Mouse (Mus musculus) lung, embryonic 14.5 days (tissue): ENCODE data around the gene Spag9. TPM values are rescaled to one million over a fixed set of nuclear protein-coding genes. Genes with fewer than 3 reads are reported as not detected.
"Not testable (repeated sequence)": the region's sequence is repeated elsewhere in the genome, so short reads cannot be mapped to it uniquely, and the experiment has no call there.

Experiments
- ATAC-seq: fragments of 200-750 bp; cut with Nextera tagmentation; 2 replicates; pipeline ENCODE4 v1.8.0; 2017; ENCODE audit warnings: mild to moderate bottlenecking, moderate TSS enrichment, moderate library complexity; ENCODE audit not compliant: insufficient read depth
- DNase-seq: peaks from one replicate; pipeline ENCODE4 v3.0.0-alpha.2; 2015
- H3K27ac ChIP-seq: fragments of 300-500 bp; sonication (generic); 2 replicates; pipeline ENCODE4 v1.5.1; 2014; ENCODE audit warnings: low read depth, mild to moderate bottlenecking, moderate library complexity
- H3K27me3 ChIP-seq: fragments of 300-500 bp; sonication (generic); 2 replicates; pipeline ENCODE4 v1.6.1; 2014; ENCODE audit warnings: low read length, control low read depth; ENCODE audit not compliant: insufficient read depth
- H3K36me3 ChIP-seq: fragments of 300-500 bp; sonication (generic); 2 replicates; pipeline ENCODE4 v1.6.1; 2014; ENCODE audit warnings: control low read depth; ENCODE audit not compliant: insufficient read depth
- H3K4me1 ChIP-seq: fragments of 300-500 bp; sonication (generic); 2 replicates; pipeline ENCODE4 v1.6.1; 2014; ENCODE audit warnings: antibody characterized with exemption, control low read depth; ENCODE audit not compliant: insufficient read depth
- H3K4me2 ChIP-seq: fragments of 300-500 bp; sonication (generic); 2 replicates; pipeline ENCODE4 v1.6.1; 2014; ENCODE audit warnings: mild to moderate bottlenecking
- H3K4me3 ChIP-seq: fragments of 300-500 bp; sonication (generic); 2 replicates; pipeline ENCODE4 v1.5.1; 2014; ENCODE audit warnings: low read depth, low read length
- H3K9ac ChIP-seq: fragments of 300-500 bp; sonication (generic); 2 replicates; pipeline ENCODE4 v1.6.1; 2014
- H3K9me3 ChIP-seq: fragments of 300-500 bp; sonication (generic); 2 replicates; pipeline ENCODE4 v1.6.1; 2016; ENCODE audit warnings: low read depth, low read length, control low read depth
- CTCF ChIP-seq: IDR thresholded peaks from 2 replicates; pipeline ENCODE4 v1.5.1; 2016; ENCODE audit warnings: antibody characterized with exemption, low read depth
- WGBS: fragments of 180-500 bp; shearing (Covaris S2); extraction: QIAGEN DNeasy Blood & Tissue Kit; methylation state at CpG from one replicate; pipeline ENCODE4 v1.1.7; 2014; 5-methylcytosine and 5-hydroxymethylcytosine counted together
- polyA plus RNA-seq: library from polyadenylated mRNA; unstranded; fragments of >200 nt; fragmentation: Nextera tagmentation; extraction: Ambion mirVana; gene quantifications from 2 replicates; pipeline ENCODE4 v1.2.1, GENCODE M21; 2014

Spag9 gene
- polyA plus RNA-seq, 1 experiment from 2014 or later = 55.8 TPM

DNA sequence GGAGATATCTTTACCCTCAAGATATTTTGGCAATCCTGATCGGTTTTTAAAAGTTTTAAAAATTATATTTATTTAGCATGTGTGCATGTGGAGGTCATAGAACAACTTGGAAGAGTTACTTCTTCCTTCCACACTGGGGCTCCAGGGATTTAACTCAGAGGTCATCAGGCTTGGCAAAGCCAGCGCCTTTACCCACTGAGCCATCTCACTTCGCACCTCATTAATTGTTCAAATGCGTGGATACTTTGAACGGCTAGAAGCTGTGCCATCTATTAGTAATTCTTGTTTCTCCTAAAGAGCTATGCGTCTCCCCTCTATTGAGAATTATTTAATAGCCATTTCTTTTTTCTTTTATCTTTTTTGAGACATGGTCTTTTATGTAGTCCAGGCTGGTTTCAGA lies 24.5 kb downstream of the Spag9 start:
- DNase-seq (peak; percentile 76), ATAC-seq (no peak)
- Histone ChIP-seq H3K36me3 (0 out of 2 replicates have a peak, but pooled peaks cover 9% of the 10 kb centered on the region), H3K4me2 (no peak overlapping the region), H3K27ac (no peak overlapping the region), H3K4me1 (no peaks in the 10 kb centered on the region), H3K9ac (no peak overlapping the region), H3K9me3 (no peaks in the 10 kb centered on the region), H3K4me3 (no peak overlapping the region), H3K27me3 (no peaks in the 10 kb centered on the region)
- no peak for TF ChIP-seq CTCF
- 39% methylated on average over 6 of the region's 6 CpGs for WGBS

DNA sequence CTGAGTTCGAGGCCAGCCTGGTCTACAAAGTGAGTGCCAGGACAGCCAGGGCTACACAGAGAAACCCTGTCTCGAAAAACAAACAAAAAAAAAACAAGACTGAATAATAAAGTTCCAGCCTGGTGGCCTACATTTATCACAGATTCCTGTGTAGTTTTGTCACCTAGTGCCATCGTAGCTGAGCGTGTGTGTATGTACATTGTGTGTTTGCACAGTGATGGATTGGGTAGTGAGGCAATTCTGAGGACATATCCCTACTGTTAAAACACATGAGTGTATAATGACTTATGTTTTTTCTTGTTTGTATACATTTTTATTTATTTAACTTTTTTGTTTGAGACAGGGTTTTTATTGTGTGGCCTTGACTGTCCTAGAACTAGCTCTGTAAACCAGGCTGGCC lies 30.4 kb downstream of the Spag9 start:
- Histone ChIP-seq H3K27ac (no peak overlapping the region), H3K9me3 (no peaks in the 10 kb centered on the region), H3K4me2 (no peak overlapping the region), H3K36me3 (no peaks in the 10 kb centered on the region), H3K4me1 (no peaks in the 10 kb centered on the region), H3K27me3 (no peaks in the 10 kb centered on the region), H3K4me3 (no peak overlapping the region), H3K9ac (no peak overlapping the region)
- WGBS = 71% methylated on average over 4 of the region's 4 CpGs
- ATAC-seq (no peak), DNase-seq (no peak)
- TF ChIP-seq CTCF = no peak

- Histone ChIP-seq H3K4me1 (no peaks in the 10 kb centered on the region), H3K4me3 (no peak overlapping the region), H3K36me3 (no peaks in the 10 kb centered on the region), H3K27ac (no peak overlapping the region), H3K27me3 (no peaks in the 10 kb centered on the region), H3K4me2 (no peak overlapping the region), H3K9ac (no peak overlapping the region), H3K9me3 (no peaks in the 10 kb centered on the region)
- DNase-seq = no peak
- WGBS = 85% methylated on average over 4 of the region's 4 CpGs
- TF ChIP-seq CTCF = no peak
- ATAC-seq = no peak
Measured at GRCm38 (mm10) chr11:94032084-94032483, 36.2 kb downstream of the Spag9 start.

DNA sequence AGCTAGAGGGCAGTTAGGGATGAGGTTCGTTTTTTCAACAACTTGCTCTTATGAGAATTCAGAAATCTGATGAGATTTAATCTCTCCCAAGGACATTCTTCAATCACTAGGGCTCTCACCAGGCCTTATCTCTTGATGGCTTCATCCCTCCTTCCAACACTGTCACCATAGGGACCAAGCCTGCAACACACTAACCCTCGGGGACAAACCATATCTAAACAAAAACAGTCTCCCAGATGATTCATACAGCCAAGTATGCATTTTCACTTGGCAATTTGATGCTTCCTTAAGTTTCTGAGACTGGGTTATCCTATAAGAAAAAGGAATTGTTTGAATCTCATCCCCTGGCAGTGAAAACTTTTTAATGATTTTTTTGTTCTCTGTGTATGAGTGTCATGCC lies 37.1 kb downstream of the Spag9 start:
- H3K9me3 ChIP-seq = no peaks in the 10 kb centered on the region
- H3K36me3 ChIP-seq = no peaks in the 10 kb centered on the region
- ATAC-seq (no peak), DNase-seq (no peak)
- H3K27ac ChIP-seq = no peak overlapping the region
- H3K4me1 ChIP-seq = no peaks in the 10 kb centered on the region
- H3K4me2 ChIP-seq = no peak overlapping the region
- no peak for TF ChIP-seq CTCF
- no peak overlapping the region for H3K9ac ChIP-seq
- 52% methylated on average over 2 of the region's 2 CpGs for WGBS
- no peak overlapping the region for H3K4me3 ChIP-seq
- H3K27me3 ChIP-seq = no peaks in the 10 kb centered on the region

- ATAC-seq (no peak), DNase-seq (peak; percentile 77)
- Histone ChIP-seq H3K9ac (no peak overlapping the region), H3K4me1 (no peaks in the 10 kb centered on the region), H3K4me3 (no peak overlapping the region), H3K36me3 (no peaks in the 10 kb centered on the region), H3K9me3 (no peaks in the 10 kb centered on the region), H3K4me2 (no peak overlapping the region), H3K27me3 (no peaks in the 10 kb centered on the region), H3K27ac (no peak overlapping the region)
- TF ChIP-seq CTCF = peak; percentile 42
- WGBS = 19% methylated on average over 2 of the region's 2 CpGs
Measured at GRCm38 (mm10) chr11:94035974-94036373, 40.1 kb downstream of the Spag9 start.

GRCm38 (mm10) chr11:94041475-94041874 lies 45.6 kb downstream of the Spag9 start:
- WGBS = 65% methylated on average over 1 of the region's 1 CpGs
- no peak overlapping the region for H3K4me3 ChIP-seq
- no peaks in the 10 kb centered on the region for H3K36me3 ChIP-seq
- no peaks in the 10 kb centered on the region for H3K4me1 ChIP-seq
- H3K4me2 ChIP-seq = no peak overlapping the region
- H3K27ac ChIP-seq = no peak overlapping the region
- peak; percentile 15 for DNase-seq
- H3K9ac ChIP-seq = no peak overlapping the region
- H3K27me3 ChIP-seq = no peaks in the 10 kb centered on the region
- no peak for TF ChIP-seq CTCF
- no peaks in the 10 kb centered on the region for H3K9me3 ChIP-seq
- no peak for ATAC-seq

DNA sequence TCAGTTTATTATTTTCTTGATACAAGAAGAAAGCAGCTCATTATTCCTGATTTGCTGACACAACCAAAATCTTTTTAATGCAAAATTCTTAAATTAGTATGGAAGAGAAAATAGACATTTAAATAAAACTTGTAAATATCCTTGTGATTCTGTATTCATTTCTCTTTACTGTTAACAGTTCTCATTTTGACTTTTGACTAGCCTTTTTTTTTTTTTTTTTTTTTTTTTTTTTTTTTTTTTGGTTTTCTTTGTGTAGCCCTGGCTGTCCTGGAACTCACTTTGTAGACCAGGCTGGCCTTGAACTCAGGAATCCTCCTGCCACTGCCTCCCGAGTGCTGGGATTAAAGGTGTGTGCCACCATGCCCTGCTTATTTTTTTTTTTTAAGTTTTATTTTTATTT lies 46.4 kb downstream of the Spag9 start:
- H3K27me3 ChIP-seq, H3K9ac ChIP-seq, H3K9me3 ChIP-seq, H3K27ac ChIP-seq, DNase-seq, H3K4me2 ChIP-seq, ATAC-seq, H3K36me3 ChIP-seq, H3K4me3 ChIP-seq, H3K4me1 ChIP-seq: not testable (repeated sequence)
- 79% methylated on average over 1 of the region's 1 CpGs for WGBS
